Mouse (Mus musculus) T-helper 17 cell (primary cell): ENCODE measurements around the gene Tnfrsf8.
"Not testable (repeated sequence)": the region's sequence is repeated elsewhere in the genome, so short reads cannot be mapped to it uniquely, and the experiment has no call there.

Source experiments
- in situ Hi-C, 2 experiments: fragments of 300-600 bp; cut with MboI, MseI; formaldehyde crosslinking; loops; 1 replicate in 1 of 2; 2 replicates in 1 of 2; pipeline ENCODE4 v1.15.1; 2025; ENCODE audit warnings: high pct_unique_total_duplicates in 2 of 2

The Tnfrsf8 gene

DNA sequence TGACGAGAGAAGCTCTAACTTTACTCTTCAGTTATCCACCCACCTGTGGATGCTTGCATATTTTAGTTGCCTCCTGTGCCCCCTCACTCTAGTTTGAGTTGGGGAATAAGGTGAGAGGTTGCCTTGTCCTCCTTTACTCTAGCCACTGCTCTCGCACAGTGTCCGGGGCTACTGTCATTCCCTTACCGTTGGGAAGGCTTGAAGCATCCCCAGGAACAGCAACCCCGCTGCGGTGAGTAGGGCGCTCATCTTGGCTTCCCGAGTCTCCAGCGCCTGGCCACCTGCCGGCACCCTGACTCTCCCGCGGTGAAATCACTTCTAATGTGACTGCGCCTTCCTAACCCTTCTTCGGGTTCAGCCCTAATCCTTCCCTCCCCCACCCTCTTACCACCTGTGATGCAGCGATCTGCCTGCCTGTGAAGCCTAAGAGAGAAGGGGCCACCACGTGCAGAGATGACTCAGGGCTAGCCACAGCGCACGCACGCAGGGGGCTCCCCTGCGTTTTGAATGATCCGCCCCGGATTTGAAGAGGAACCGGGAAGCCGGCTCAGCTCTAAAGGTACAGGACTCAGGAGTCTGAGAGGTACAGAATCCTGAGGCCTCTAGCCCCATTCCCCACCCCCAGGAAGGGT is at the start of gene Tnfrsf8:
Gene Tnfrsf8 (minus strand): TSS at position 329 of the 632 bp plus-strand sequence.
- in situ Hi-C loops: no loop called here

- in situ Hi-C loops: not testable (repeated sequence)
Observed at GRCm38 (mm10) chr4:145361635-145362034, 46.7 kb upstream of the Tnfrsf8 start.

- in situ Hi-C loops: no loop called here
Observed at GRCm38 (mm10) chr4:145361065-145361464, 46.1 kb upstream of the Tnfrsf8 start.

GRCm38 (mm10) chr4:145360567-145360966 is 45.6 kb upstream of the Tnfrsf8 start:
- in situ Hi-C loops: no loop called here

DNA sequence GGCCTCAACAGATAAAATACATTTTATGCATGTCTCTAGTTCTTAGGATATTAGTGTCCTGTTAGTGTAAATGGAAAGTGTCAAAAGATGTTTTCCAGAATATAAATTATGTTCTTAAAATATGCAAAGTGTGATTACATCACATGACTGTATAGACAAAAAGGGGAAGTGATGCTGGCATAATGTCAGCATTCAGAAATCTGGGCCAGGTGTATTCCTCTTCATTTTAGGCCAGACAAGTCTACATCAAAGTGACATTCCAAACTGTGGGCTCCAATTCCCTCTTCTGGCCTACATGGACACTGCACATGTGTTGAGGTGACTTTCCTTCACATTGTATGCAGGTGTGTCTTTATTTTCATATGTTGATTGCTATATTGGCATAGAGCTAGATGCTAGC is 41.3 kb upstream of the Tnfrsf8 start:
- in situ Hi-C loops: no loop called here

DNA sequence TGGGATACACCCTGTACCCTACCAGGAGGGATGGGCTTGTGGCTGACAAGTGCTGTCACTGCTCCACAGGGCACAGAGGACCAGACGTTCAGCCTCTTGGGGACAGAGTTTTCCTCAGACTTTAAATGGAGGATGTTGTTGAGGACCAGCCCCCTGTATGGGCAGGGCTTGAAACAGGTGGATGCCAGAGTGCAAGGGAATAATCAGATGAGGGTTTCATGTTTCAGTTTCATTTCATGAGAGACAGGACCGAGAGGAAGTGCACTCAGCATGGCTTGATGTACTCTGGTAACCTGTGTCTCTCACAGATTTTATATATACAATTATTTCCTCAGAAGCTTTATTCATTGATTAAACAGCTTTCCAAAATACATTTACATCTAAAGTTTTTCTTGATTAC is 38.9 kb upstream of the Tnfrsf8 start:
- in situ Hi-C loops: no loop called here

DNA sequence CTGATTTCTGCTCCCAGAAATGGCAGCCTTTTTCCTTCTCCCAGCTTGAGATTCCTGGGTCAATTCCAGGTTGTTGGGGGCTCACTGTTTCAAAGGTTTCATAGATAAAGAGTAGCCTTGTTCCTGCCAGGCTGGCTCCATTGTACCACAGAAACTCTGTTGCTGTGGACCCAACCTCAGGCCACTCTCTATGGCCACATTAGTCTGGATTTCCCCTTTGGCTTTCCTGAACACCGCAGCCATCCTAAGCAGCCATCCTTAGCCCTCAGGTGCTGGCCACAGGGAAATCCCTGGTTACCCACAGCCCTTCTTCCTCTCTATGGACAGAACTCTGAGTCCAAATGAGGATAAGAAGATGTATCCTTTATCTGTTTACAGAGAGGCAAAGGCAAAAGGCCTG is 30.0 kb upstream of the Tnfrsf8 start:
- in situ Hi-C loops: no loop called here

GRCm38 (mm10) chr4:145341879-145342809 is 27.2 kb upstream of the Tnfrsf8 start:
- in situ Hi-C loops: no loop called here

DNA sequence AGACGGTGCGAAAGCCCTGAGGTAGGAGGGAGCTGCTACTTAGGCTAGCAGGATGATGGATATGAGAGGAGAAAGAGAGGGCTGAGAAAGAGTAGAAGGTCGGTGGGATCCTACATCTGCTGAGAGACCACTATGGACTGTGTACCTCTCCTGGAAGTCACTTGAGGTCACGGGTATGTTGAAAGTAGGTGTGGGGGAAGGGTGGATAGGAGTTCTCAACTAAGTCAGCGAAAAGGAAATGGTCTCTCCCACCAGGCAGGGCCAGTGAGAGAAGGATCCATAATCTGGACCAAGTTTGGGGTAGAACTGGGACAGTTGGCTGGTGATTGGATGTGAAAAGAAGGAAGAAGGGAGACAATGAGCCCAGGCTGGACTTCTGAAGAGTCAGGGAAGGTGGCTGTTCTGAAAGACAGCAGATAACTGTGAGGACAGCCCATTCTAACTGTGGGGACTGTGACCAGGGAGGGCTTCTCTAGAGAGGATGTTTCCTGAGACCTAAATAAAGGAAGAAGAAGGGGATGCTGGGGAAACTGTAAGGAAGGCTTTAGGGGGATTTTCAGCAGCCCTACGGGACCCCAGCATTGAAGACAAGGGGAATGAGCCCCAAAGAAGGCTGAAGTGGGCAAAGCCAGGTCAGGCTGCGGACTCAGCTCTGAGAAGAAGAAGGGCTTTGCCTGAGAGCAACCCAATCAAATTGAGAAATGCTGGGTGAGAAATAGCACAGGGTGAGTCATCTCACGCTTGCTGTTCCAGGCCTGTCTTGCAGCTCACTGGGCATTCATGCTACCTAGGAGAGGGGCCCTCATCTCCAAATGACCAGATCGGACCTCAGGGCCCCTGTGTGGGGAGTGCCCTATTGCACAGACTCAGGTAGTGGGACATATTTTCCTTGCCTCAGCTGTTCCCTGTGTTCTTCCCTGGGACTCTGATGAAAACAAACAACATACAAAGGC is 23.2 kb upstream of the Tnfrsf8 start:
- in situ Hi-C loops: no loop called here

GRCm38 (mm10) chr4:145336587-145336986 is 21.6 kb upstream of the Tnfrsf8 start:
- in situ Hi-C loops: no loop called here

DNA sequence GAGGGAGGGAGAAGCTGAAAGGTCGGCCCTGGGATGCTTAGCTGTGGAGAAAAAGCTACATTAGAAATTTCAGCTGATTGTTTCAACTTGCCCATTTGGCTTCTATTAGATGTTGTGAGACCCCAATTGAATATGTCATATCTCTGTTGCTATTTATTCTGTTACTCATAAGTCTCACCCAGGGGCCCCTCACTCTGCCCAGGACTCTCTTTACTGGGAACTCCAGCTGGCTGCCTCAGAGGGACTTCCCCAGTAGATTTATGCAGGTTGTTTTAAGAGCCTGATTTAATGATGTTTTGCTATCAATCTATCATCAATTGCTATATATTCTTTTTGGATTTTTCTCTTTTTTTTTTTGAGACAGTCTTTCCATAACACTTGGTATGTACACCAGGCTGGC is 21.1 kb upstream of the Tnfrsf8 start:
- in situ Hi-C loops: no loop called here

DNA sequence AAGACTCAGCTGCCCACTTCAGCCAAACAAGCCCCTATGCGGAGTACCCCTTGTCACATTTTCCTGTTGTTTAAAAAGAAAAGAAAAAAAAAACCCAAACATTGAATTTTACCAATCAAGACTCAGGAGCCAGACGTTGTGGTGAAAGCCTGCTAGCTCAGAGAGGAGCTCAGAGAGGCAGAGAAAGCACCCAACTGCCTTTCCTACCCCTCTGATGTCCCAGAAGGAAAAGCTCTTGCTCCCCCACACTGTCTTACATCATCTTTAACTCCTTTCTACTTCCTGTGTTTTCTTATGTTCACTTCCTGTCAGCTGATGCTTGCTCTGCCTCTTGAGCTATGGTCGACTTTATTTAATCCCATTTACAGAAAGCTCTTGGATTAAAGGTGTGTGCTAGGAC is 8.7 kb upstream of the Tnfrsf8 start:
- in situ Hi-C loops: no loop called here

GRCm38 (mm10) chr4:145322995-145323627 is 8.1 kb upstream of the Tnfrsf8 start:
- in situ Hi-C loops: no loop called here

DNA sequence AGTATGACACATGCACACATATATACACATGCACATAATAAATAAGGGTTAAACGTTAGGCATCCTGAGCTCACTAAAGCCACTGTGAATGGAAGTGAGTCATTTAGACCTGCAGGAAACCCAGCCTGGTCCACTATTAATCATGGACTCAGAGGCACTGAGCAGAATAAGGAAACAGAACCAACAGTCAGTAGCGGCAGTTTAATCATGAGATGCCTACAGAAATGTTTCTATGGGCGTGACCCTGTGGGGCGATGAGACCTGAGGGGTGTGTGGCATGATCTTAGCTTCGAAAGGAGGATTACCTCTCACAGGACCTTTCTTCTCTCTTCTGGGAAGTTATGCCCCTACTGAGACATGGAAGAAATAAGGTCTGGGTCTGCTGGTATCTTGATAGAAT is 7.2 kb upstream of the Tnfrsf8 start:
- in situ Hi-C loops: no loop called here

DNA sequence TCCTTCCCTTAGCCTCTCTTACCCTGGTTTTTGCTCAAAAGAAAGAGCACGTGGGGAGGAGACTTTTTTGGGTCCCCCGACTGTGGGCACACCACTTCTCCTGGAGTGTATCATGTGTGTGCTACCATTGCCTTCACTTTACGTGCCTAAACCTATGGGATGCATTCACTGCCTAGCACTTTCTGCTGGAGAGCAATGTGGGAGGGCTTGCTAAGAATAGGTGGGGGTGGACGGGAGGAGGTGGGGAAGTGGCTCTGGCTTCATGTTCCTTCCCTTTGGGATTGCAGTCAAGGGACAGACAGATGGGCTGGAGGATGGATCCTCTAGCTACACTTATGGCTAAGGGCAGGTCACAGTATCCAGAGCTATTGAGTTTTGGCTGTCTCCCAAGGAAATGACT is 5.7 kb upstream of the Tnfrsf8 start:
- in situ Hi-C loops: no loop called here

GRCm38 (mm10) chr4:145319274-145320226 is 4.6 kb upstream of the Tnfrsf8 start:
- in situ Hi-C loops: no loop called here

DNA sequence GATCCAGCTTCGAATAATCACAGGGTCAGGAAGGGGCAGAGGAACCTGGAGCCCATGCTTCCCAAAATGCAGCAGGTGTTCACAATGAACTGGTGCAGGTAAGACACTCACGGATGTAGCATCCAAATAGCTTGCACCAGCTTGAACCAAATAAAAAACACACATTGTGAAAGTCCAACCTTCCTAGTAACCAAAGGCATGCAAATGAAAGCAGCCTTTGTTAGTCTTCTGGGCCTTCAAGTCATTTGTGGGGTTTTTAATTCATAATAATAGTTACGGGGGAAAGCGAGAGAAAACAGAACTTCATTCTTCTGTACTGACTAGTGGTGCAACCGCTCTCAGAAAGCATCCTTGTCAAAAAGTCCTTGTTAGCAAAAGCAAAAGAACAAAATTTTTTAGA is 1.7 kb upstream of the Tnfrsf8 start:
- in situ Hi-C loops: no loop called here

- in situ Hi-C loops: no loop called here
Observed at GRCm38 (mm10) chr4:145313966-145314365, 998 bp downstream of the Tnfrsf8 start.

- in situ Hi-C loops: no loop called here
Observed at GRCm38 (mm10) chr4:145313256-145313655, 1.7 kb downstream of the Tnfrsf8 start.

- in situ Hi-C loops: no loop called here
Observed at GRCm38 (mm10) chr4:145312530-145312929, 2.4 kb downstream of the Tnfrsf8 start.
